Mouse (Mus musculus) ES-E14 (cell line): ENCODE measurements around the gene Chrna9. TPM values are rescaled to one million over a fixed set of nuclear protein-coding genes. Genes with fewer than 3 reads are reported as not detected.

ENCODE experiments used
- DNase-seq: peaks from one replicate; pipeline ENCODE4 v3.0.0-alpha.2; 2013; ENCODE audit warnings: low read depth, low spot score
- H3K27ac ChIP-seq: 2 replicates; pipeline ENCODE4 v1.5.1; 2012; ENCODE audit warnings: low read depth, mild to moderate bottlenecking, low read length, moderate library complexity, mixed read lengths; ENCODE audit not compliant: poor library complexity, insufficient read depth, severe bottlenecking
- H3K36me3 ChIP-seq: 2 replicates; pipeline ENCODE4 v1.6.1; 2012; ENCODE audit warnings: mild to moderate bottlenecking, low read length, moderate library complexity, mixed read lengths; ENCODE audit not compliant: control insufficient read depth, poor library complexity, insufficient read depth, severe bottlenecking
- H3K4me1 ChIP-seq, 2 experiments: fragments of 150-350 bp in 1 of 2; sonication (generic) in 1 of 2; 2 replicates each; pipeline ENCODE4 v1.6.1; 2012; ENCODE audit warnings: low read length in 2 of 2, mild to moderate bottlenecking in 1 of 2, mixed read lengths in 1 of 2; ENCODE audit not compliant: control insufficient read depth in 2 of 2, insufficient read depth in 2 of 2, poor library complexity in 1 of 2
- H3K4me3 ChIP-seq, 2 experiments: fragments of 150-350 bp in 1 of 2; sonication (generic) in 1 of 2; 2 replicates each; pipeline ENCODE4 v1.5.1; 2012; ENCODE audit warnings: low read length in 2 of 2, low read depth in 1 of 2, mild to moderate bottlenecking in 1 of 2, mixed read lengths in 1 of 2; ENCODE audit not compliant: insufficient read depth in 1 of 2, poor library complexity in 1 of 2, severe bottlenecking in 1 of 2
- H3K9ac ChIP-seq: 2 replicates; pipeline ENCODE4 v1.6.1; 2012; ENCODE audit warnings: low read depth, mild to moderate bottlenecking, low read length, mixed read lengths; ENCODE audit not compliant: poor library complexity, insufficient read depth, severe bottlenecking
- H3K9me3 ChIP-seq: fragments of 150-350 bp; sonication (generic); 2 replicates; pipeline ENCODE4 v1.6.1; 2012; ENCODE audit warnings: low read depth, mild to moderate bottlenecking, low read length; ENCODE audit not compliant: control insufficient read depth, insufficient read depth
- CHD2 ChIP-seq: IDR thresholded peaks from 2 replicates; pipeline ENCODE4 v1.6.1; 2014; ENCODE audit warnings: mild to moderate bottlenecking, low read depth, low read length, inconsistent platforms
- HCFC1 ChIP-seq: IDR thresholded peaks from 2 replicates; pipeline ENCODE4 v1.6.1; 2012; ENCODE audit warnings: low read length, inconsistent platforms, borderline replicate concordance; ENCODE audit not compliant: insufficient read depth
- MAFK ChIP-seq: IDR thresholded peaks from 2 replicates; pipeline ENCODE4 v1.6.1; 2014; ENCODE audit warnings: mild to moderate bottlenecking, low read depth, low read length, inconsistent platforms; ENCODE audit not compliant: insufficient read depth
- ZC3H11A ChIP-seq: IDR thresholded peaks from 2 replicates; pipeline ENCODE4 v1.6.1; 2012; ENCODE audit warnings: low read depth, mild to moderate bottlenecking, inconsistent platforms, low read length, borderline replicate concordance
- ZNF384 ChIP-seq: IDR thresholded peaks from 2 replicates; pipeline ENCODE4 v1.6.1; 2012; ENCODE audit warnings: low read depth, low read length, inconsistent platforms
- in situ Hi-C, 2 experiments: fragments of 600-800 bp; cut with MboI; formaldehyde crosslinking; loops; one replicate each; pipeline ENCODE4 v1.15.1; 2025; ENCODE audit warnings: low sequenced_read_pairs in 2 of 2, inconsistent platforms in 1 of 2; ENCODE audit not compliant: unreplicated experiment in 2 of 2
- total RNA-seq: library from RNA; depleted of rRNA; stranded (reverse); fragments of 300-350 nt; gene quantifications from 2 replicates; pipeline ENCODE4 v1.2.3, GENCODE M21; 2012

Gene Chrna9
- total RNA-seq, 1 experiment = 11.2 TPM

DNA sequence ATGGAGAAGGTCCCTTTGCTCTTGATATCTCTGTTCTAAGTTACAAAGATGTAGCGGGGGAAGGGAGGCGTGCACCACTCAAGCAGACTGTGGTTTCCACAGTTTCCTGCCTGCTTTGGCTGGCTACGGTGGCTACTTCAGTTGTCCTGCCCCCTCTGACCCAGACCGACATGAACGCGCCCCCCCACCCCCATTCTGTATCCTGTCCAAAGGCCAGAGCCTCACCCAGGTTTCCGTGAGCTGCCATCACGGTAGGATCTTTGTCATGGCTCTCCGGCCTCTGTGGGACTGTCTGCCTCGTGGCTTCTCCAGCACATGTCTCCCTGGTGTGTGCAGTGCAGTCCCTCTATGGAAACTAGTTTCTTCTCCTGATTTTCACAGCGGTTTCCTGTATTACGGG lies 15.4 kb upstream of the Chrna9 start:
- no peaks in the 10 kb centered on the region for H3K9me3 ChIP-seq
- no peak for DNase-seq
- peaks cover 0 to 3% of the 10 kb centered on the region in 2 experiments; a peak in 1 of 4 replicates for H3K4me1 ChIP-seq
- H3K4me3 ChIP-seq = no peak overlapping the region
- H3K27ac ChIP-seq = no peak overlapping the region
- no peak overlapping the region for H3K9ac ChIP-seq
- TF ChIP-seq ZC3H11A = no peak
- no peak for TF ChIP-seq CHD2
- no peak for TF ChIP-seq ZNF384
- no peak for TF ChIP-seq MAFK
- TF ChIP-seq HCFC1 = no peak
- H3K36me3 ChIP-seq = no peaks in the 10 kb centered on the region
- in situ Hi-C loops = no loop called here

DNA sequence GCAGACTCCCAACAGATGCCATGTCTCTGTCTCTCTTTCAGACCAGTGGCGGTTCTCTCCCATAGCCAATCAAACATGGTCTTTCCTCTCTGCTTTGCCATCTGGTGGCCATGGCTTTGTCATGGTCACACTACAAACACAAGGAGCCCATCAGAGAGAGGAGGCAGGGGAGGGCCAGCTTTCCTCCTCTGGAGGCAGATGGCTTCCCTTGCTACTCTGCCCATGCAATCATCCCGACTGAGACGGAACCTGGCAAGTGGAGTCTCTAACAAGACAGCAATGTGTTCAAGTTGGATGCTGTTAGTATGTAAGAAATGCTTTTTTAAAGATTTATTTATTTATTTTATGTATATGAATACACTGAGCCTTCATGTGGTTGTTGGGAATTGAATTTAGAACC lies 14.8 kb upstream of the Chrna9 start:
- Histone ChIP-seq H3K36me3 (no peaks in the 10 kb centered on the region), H3K4me3 (no peak overlapping the region), H3K4me1 (peaks cover 0 to 3% of the 10 kb centered on the region in 2 experiments; a peak in 1 of 4 replicates), H3K9ac (no peak overlapping the region), H3K27ac (no peak overlapping the region), H3K9me3 (no peaks in the 10 kb centered on the region)
- in situ Hi-C loops = no loop called here
- TF ChIP-seq ZNF384 = no peak
- no peak for TF ChIP-seq HCFC1
- no peak for TF ChIP-seq MAFK
- no peak for TF ChIP-seq ZC3H11A
- no peak for TF ChIP-seq CHD2
- no peak for DNase-seq

DNA sequence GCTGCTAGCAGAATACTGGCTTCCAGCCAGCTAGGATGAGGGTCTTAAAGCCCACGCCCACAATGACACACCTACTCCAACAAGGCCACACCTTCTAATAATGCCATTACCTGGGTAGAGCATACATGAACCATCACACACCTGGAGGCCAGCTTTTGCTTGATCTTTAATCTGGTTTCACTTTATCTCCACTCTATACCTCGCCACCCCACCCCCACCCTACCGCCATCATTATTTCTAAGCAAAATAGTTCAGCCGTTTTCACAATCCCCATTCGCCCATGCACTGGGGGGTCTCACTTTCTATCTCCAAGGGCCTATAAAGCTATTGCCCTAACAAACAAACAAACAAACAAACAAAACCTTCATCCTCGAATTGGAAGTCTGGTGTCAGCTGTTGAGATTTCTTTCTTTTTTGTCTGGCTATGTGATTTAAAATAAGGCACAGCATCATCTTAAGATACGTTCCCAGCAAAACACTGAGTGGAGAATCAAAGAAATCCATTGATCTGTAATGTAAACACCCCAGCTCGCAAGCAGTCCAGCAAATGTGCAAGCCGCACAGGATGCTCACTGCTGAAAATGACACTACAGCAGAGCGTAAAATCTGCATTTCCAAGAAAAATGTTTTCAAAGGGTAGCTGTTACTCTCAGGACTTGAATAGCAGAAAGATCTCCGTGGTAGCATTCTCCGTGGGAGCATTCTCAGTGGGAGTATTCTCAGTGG lies 13.9 kb upstream of the Chrna9 start:
- Histone ChIP-seq H3K4me3 (no peak overlapping the region), H3K9ac (no peak overlapping the region), H3K27ac (no peak overlapping the region), H3K36me3 (no peaks in the 10 kb centered on the region), H3K4me1 (peaks cover 0 to 3% of the 10 kb centered on the region in 2 experiments; a peak in 1 of 4 replicates), H3K9me3 (no peaks in the 10 kb centered on the region)
- in situ Hi-C loops = no loop called here
- TF ChIP-seq HCFC1 (no peak), ZNF384 (no peak), ZC3H11A (no peak), CHD2 (no peak), MAFK (no peak)
- DNase-seq = no peak

DNA sequence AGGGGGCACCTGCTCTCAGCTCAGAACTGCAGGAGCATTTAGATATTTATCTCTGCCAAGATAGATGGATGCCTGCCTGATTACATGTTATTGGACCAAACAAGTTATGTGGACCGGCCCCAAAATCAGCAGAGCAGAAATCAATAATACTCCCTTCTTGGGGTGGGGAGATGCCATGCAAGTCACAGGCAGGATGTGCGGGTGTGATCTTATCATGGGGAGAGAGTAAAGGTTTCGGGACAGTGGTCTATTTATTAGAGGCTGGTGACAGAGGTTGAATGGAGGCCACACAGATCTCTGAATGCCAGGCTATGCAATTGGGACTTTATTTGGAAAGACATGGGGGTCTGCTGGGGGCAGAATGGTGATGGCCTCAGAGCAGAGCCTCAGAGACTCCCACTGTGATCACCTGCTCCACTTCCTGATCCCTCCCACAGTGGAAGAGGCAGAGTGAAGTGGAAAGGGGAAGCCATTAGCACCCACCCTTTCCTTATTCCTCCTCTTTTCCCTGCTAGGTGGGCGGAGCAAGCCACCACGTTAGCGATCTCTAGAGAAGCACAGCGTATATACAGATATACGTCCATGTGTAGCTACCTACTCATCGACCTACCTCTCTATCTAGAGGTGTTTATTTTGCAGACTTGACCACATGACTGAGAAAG lies 13.1 kb upstream of the Chrna9 start:
- H3K4me3 ChIP-seq = no peak overlapping the region
- H3K27ac ChIP-seq = no peak overlapping the region
- in situ Hi-C loops = no loop called here
- H3K9me3 ChIP-seq = no peaks in the 10 kb centered on the region
- DNase-seq = no peak
- H3K9ac ChIP-seq = no peak overlapping the region
- no peak for TF ChIP-seq HCFC1
- TF ChIP-seq ZNF384 = no peak
- no peak for TF ChIP-seq ZC3H11A
- no peak for TF ChIP-seq CHD2
- TF ChIP-seq MAFK = no peak
- H3K4me1 ChIP-seq = peaks cover 0 to 3% of the 10 kb centered on the region in 2 experiments; a peak in 1 of 4 replicates
- H3K36me3 ChIP-seq = no peaks in the 10 kb centered on the region
